Mouse (Mus musculus) midbrain, embryonic 13.5 days (tissue): ENCODE data around the gene Dhrs7c. TPM values are rescaled to one million over a fixed set of nuclear protein-coding genes. Genes with fewer than 3 reads are reported as not detected.

ENCODE experiments used
- ATAC-seq: fragments of 200-750 bp; cut with Nextera tagmentation; 2 replicates; pipeline ENCODE4 v1.8.0; 2017; ENCODE audit warnings: mild to moderate bottlenecking, moderate TSS enrichment, moderate library complexity
- H3K27ac ChIP-seq: fragments of 300-500 bp; sonication (generic); 2 replicates; pipeline ENCODE4 v1.5.1; 2015; ENCODE audit warnings: inconsistent platforms, mild to moderate bottlenecking, moderate library complexity
- H3K27me3 ChIP-seq: fragments of 300-500 bp; sonication (generic); 2 replicates; pipeline ENCODE4 v1.6.1; 2015; ENCODE audit warnings: mild to moderate bottlenecking, inconsistent platforms
- H3K36me3 ChIP-seq: fragments of 300-500 bp; sonication (generic); 2 replicates; pipeline ENCODE4 v1.6.1; 2015; ENCODE audit warnings: mild to moderate bottlenecking, inconsistent platforms
- H3K4me1 ChIP-seq: fragments of 300-500 bp; sonication (generic); replicated peaks from 2 replicates; pipeline ENCODE4 v1.6.1; 2015; ENCODE audit warnings: inconsistent platforms
- H3K4me2 ChIP-seq: fragments of 300-500 bp; sonication (generic); replicated peaks from 2 replicates; pipeline ENCODE4 v1.6.1; 2015; ENCODE audit warnings: moderate library complexity, mild to moderate bottlenecking, inconsistent platforms
- H3K4me3 ChIP-seq: fragments of 300-500 bp; sonication (generic); replicated peaks from 2 replicates; pipeline ENCODE4 v1.5.1; 2015; ENCODE audit warnings: mild to moderate bottlenecking, inconsistent platforms
- H3K9ac ChIP-seq: fragments of 300-500 bp; sonication (generic); replicated peaks from 2 replicates; pipeline ENCODE4 v1.6.1; 2015; ENCODE audit warnings: mild to moderate bottlenecking, inconsistent platforms
- H3K9me3 ChIP-seq: fragments of 300-500 bp; sonication (generic); 2 replicates; pipeline ENCODE4 v1.6.1; 2016; ENCODE audit warnings: mild to moderate bottlenecking, inconsistent platforms
- WGBS: fragments of 180-500 bp; shearing (Covaris S2); methylation state at CpG from one replicate; pipeline ENCODE4 v1.1.7; 2015; 5-methylcytosine and 5-hydroxymethylcytosine counted together
- polyA plus RNA-seq: library from polyadenylated mRNA; unstranded; fragments of >200 nt; fragmentation: Nextera tagmentation; extraction: Ambion mirVana; gene quantifications from 2 replicates; pipeline ENCODE4 v1.2.1, GENCODE M21; 2015

The Dhrs7c gene
- polyA plus RNA-seq, 1 experiment from 2014 or later, result not detected

- no peak for ATAC-seq
- WGBS, result 64% methylated on average over 6 of the region's 6 CpGs
- no peak overlapping the region for H3K4me2 ChIP-seq
- no peak overlapping the region for H3K9ac ChIP-seq
- H3K4me1 ChIP-seq, result no peaks in the 10 kb centered on the region
- no peak overlapping the region for H3K27ac ChIP-seq
- H3K9me3 ChIP-seq, result no peaks in the 10 kb centered on the region
- no peak overlapping the region for H3K4me3 ChIP-seq
- H3K27me3 ChIP-seq, result no peaks in the 10 kb centered on the region
- H3K36me3 ChIP-seq, result no peaks in the 10 kb centered on the region
Observed at GRCm38 (mm10) chr11:67853996-67854395, 56.0 kb downstream of the Dhrs7c start.

DNA sequence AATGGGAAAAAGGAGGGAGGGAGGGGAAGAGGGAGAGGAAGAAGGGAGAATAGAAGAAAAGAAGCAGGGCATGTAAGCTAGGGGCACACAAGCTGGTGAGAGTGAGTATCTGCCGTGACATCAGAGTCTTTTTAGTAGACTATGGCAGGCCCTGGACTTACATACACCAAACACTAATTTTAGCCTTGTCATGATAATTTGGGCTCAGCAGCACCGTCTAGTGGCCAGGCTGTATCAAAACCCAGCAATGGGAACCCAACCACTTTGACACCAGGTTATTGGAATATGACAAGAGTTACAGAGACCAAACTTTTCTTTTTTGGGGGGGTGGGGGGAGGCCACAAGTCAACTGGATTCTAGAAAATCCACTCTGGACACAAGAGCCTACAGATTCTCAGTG, 57.0 kb downstream of the Dhrs7c start:
- H3K36me3 ChIP-seq, result no peaks in the 10 kb centered on the region
- no peak overlapping the region for H3K27ac ChIP-seq
- no peak overlapping the region for H3K4me3 ChIP-seq
- no peaks in the 10 kb centered on the region for H3K27me3 ChIP-seq
- no peak overlapping the region for H3K9ac ChIP-seq
- no peak for ATAC-seq
- WGBS, result 41% methylated on average over 2 of the region's 2 CpGs
- H3K9me3 ChIP-seq, result no peaks in the 10 kb centered on the region
- H3K4me1 ChIP-seq, result no peaks in the 10 kb centered on the region
- no peak overlapping the region for H3K4me2 ChIP-seq

- no peak overlapping the region for H3K4me2 ChIP-seq
- 88% methylated on average over 9 of the region's 9 CpGs for WGBS
- no peak overlapping the region for H3K9ac ChIP-seq
- H3K36me3 ChIP-seq, result no peaks in the 10 kb centered on the region
- H3K27ac ChIP-seq, result no peak overlapping the region
- no peak for ATAC-seq
- peaks cover 4% of the 10 kb centered on the region; the same call in 1 of the 2 replicates for H3K4me1 ChIP-seq
- H3K9me3 ChIP-seq, result no peaks in the 10 kb centered on the region
- no peak overlapping the region for H3K4me3 ChIP-seq
- no peaks in the 10 kb centered on the region for H3K27me3 ChIP-seq
Observed at GRCm38 (mm10) chr11:67858518-67858917, 60.5 kb downstream of the Dhrs7c start.

DNA sequence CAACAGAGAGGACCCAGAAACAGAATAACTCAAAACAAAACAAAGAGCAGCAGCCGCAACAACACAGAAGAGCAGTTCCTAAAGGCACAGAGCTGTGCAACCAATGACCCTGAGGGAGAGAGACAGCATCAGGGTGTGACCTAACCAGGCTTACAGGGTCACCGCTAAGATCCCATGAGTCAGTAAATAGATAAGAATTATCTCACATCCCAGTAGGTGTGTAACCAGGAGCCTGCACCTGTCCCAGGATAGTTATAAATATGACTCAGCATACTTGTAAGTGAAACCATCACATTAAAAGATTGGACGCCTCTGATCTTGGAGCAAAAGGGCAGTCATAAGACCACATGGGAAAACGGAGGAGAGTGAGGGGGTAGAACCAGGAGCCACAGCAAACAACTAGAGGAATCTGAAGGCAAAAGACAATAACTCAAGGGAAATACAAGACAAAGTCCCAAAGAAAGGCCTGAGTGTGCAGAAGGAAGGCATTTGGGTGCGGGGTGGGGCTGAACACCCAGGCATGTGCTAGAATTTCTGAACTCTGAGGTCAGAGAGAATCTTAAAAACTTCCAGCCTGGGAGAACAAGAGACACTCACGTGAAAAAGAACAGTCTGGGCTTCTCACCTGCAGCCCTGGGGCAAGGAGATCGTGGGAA, 62.9 kb downstream of the Dhrs7c start:
- H3K4me3 ChIP-seq, result no peak overlapping the region
- WGBS, result 49% methylated on average over 7 of the region's 7 CpGs
- peaks cover 4% of the 10 kb centered on the region; the same call in 1 of the 2 replicates for H3K4me1 ChIP-seq
- no peaks in the 10 kb centered on the region for H3K36me3 ChIP-seq
- no peak overlapping the region for H3K4me2 ChIP-seq
- H3K9ac ChIP-seq, result no peak overlapping the region
- H3K27ac ChIP-seq, result no peak overlapping the region
- H3K9me3 ChIP-seq, result no peaks in the 10 kb centered on the region
- no peak for ATAC-seq
- H3K27me3 ChIP-seq, result no peaks in the 10 kb centered on the region

DNA sequence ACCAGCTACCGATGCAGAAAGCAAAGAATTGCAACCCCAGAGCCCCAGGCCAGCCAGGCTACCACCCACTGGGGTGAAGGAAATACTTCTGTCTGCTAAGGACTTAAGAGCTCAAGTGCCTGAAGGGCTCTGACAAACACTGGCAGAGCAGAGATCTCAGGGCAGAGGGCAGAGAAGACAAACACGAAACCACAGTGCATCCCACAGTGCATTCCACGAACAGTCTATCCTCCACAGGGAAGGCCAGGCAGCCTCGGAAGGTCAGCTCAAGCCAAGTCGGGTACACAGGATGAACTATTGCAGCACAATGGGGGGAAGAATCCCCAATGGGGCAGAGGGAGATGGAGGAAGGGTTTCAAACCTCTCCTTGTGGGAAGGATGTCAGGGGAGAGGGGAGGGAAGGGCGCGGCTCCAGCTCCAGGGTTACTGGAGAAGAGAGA, 63.4 kb downstream of the Dhrs7c start:
- H3K4me2 ChIP-seq, result no peak overlapping the region
- H3K4me1 ChIP-seq, result peaks cover 4% of the 10 kb centered on the region; the same call in 1 of the 2 replicates
- H3K9ac ChIP-seq, result no peak overlapping the region
- H3K36me3 ChIP-seq, result no peaks in the 10 kb centered on the region
- no peak overlapping the region for H3K27ac ChIP-seq
- no peaks in the 10 kb centered on the region for H3K9me3 ChIP-seq
- no peaks in the 10 kb centered on the region for H3K27me3 ChIP-seq
- WGBS, result 13% methylated on average over 7 of the region's 7 CpGs
- ATAC-seq, result no peak
- H3K4me3 ChIP-seq, result no peak overlapping the region

- H3K27me3 ChIP-seq, result no peaks in the 10 kb centered on the region
- H3K4me3 ChIP-seq, result no peak overlapping the region
- H3K27ac ChIP-seq, result no peak overlapping the region
- no peak overlapping the region for H3K4me2 ChIP-seq
- no peak for ATAC-seq
- H3K9ac ChIP-seq, result no peak overlapping the region
- peaks cover 4% of the 10 kb centered on the region; the same call in 1 of the 2 replicates for H3K4me1 ChIP-seq
- no peaks in the 10 kb centered on the region for H3K9me3 ChIP-seq
- WGBS, result 81% methylated on average over 5 of the region's 5 CpGs
- H3K36me3 ChIP-seq, result no peaks in the 10 kb centered on the region
Observed at GRCm38 (mm10) chr11:67865100-67865499, 67.1 kb downstream of the Dhrs7c start.

Other genes starting within 250 kb of the Dhrs7c start
- not detected in 2 replicates for gene Rcvrn, start 102.9 kb upstream of the Dhrs7c start, polyA plus RNA-seq
- gene Glp2r, start 27.0 kb upstream of the Dhrs7c start, polyA plus RNA-seq, result not detected in 2 replicates
- not detected in 2 replicates for gene Gsg1l2, start 23.6 kb upstream of the Dhrs7c start, polyA plus RNA-seq
- gene Usp43, start 124.0 kb downstream of the Dhrs7c start, polyA plus RNA-seq, result 0.13 and 0.23 TPM in 2 replicates
- gene Cfap52, start 167.5 kb downstream of the Dhrs7c start, polyA plus RNA-seq, result 1.4 and 2.2 TPM in 2 replicates
- gene Stx8, start 168.0 kb downstream of the Dhrs7c start, polyA plus RNA-seq, result 67.4 and 69.2 TPM in 2 replicates